Mouse (Mus musculus): Measurements from ENCODE around the gene Vmn1r228.

Gene Vmn1r228

DNA sequence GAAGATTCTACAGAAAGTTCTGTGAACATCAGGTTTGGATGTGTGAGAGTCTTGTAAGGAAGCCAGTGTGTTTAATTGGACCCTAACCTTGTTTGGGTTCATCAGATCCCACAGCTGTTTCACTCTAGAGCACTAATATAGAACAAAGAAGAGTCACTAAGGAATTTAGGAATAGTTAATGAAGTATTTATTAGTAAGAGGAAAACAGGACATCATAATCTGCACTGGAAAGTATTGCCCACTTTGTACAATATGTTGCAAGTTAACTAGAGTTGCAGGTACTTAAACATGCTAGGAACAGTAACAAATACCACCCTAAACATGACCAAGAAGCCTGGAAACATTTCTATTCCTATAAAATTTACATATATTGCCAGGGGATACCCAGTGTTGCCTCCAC, at the start of gene Vmn1r228:
Gene Vmn1r228, minus strand, starts transcription at position 101 of the 400 bp plus-strand sequence.
- no peak for DNase-seq

DNA sequence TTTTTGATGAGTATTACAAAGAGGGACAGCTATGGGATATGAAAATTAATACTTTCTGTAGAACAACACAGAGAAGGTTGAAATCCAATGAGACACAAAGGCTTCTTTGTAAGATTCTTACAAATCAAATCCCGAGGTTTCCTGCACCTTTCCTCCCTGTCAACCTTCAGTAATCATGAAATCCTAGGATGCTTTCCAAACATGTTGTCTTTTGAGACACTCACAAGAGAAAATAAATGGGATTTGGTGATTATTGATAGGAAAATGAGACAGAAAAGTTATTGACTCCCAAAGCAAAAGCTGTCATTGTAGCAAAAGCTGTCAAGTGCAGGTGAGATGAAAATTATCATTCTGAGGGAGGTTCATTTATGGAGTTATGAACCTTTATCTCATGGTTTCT, 25.3 kb upstream of the Vmn1r228 start, which contains the start of gene Vmn1r229:
Gene Vmn1r229, plus strand, starts transcription at position 301 of the 400 bp plus-strand sequence.
- no peak for DNase-seq

DNA sequence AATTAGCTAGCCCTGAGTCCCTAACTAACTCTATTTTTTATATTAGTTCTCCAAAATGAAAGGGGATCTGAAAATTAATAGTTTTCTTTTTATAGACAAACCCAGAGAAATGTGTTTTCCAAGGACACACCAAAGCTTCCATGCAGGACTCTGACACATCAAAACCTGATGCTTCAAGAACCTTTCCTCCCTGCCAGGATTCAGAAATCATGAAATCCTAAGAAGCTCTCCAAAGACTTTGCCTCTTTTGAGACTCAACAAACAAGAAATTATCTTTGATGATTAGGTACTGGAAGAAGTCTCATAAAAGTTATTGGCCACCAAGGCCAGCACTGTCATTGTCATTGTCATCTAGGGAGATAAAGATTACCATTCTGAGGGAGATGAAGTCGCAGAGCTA, 56.4 kb downstream of the Vmn1r228 start, which contains the start of gene Vmn1r227:
Gene Vmn1r227, plus strand, starts transcription at position 301 of the 400 bp plus-strand sequence.
- DNase-seq = no peak

All from layer of hippocampus, adult 9-11 months (tissue).